Mouse (Mus musculus) liver, postnatal 0 days (tissue): ENCODE data around the gene P2rx3.

Experiments
- CTCF ChIP-seq: sonication (generic); IDR thresholded peaks from 2 replicates; pipeline ENCODE4 v1.5.1; 2016; ENCODE audit warnings: antibody characterized with exemption, low read depth
- EP300 ChIP-seq: IDR thresholded peaks from 2 replicates; pipeline ENCODE4 v1.6.1; 2016; ENCODE audit warnings: antibody characterized with exemption, low read depth, mild to moderate bottlenecking

- TF ChIP-seq CTCF (no peak), EP300 (no peak)
Observed at GRCm38 (mm10) chr2:84962906-84963507, 74.3 kb downstream of the P2rx3 start.
